Mouse (Mus musculus) thymus, adult 2 months (tissue): ENCODE data around the gene Tcea2.

Source experiments
- CTCF ChIP-seq: fragments of 200-500 bp; IDR thresholded peaks from 2 replicates; pipeline ENCODE4 v1.5.1; 2012; ENCODE audit warnings: mild to moderate bottlenecking, control low read depth, low read length, moderate library complexity, borderline replicate concordance; ENCODE audit not compliant: control insufficient read depth, poor library complexity, insufficient read depth; ENCODE audit errors: extremely low read depth
- POLR2A ChIP-seq: fragments of 200-500 bp; IDR thresholded peaks from 2 replicates; pipeline ENCODE4 v1.6.1; 2012; ENCODE audit warnings: mild to moderate bottlenecking, low read length, control low read depth, moderate library complexity; ENCODE audit not compliant: control insufficient read depth, poor library complexity, insufficient read depth; ENCODE audit errors: extremely low read depth

- TF ChIP-seq CTCF: no peak
- no peak for TF ChIP-seq POLR2A
Observed at GRCm38 (mm10) chr2:181694581-181694980, 14.5 kb downstream of the Tcea2 start.
